ENCODE assay signal across 19 mouse cellular contexts in genomic region chr13:112326977-112327376, GRCm38 (mm10). TPM values are rescaled to one million over a fixed set of nuclear protein-coding genes. Genes with fewer than 3 reads are reported as not detected.
DNase-seq lines count a peak whose midpoint lies in the region; ATAC-seq lines count a peak whose summit lies in the region.
"Had no signal": no experiment of that assay in that cellular context is flagged by ENCODE, and none has a peak within 500 bp of the region (broad histone marks: within the 10 kb centered on the region; RNA-seq: fewer than 3 reads in every experiment).

No protein-coding gene starts in this region.

- no peaks in the 10 kb centered on the region for H3K27me3 ChIP-seq in heart, embryonic 14.5 days (ENCODE audit: control insufficient read depth, insufficient read depth, low read length)
- H3K27me3 ChIP-seq in embryonic facial prominence, embryonic 13.5 days, result no peaks in the 10 kb centered on the region
- H3K27me3 ChIP-seq in embryonic facial prominence, embryonic 14.5 days (replicated peaks; ENCODE audit: control insufficient read depth, insufficient read depth, low read length), result no peaks in the 10 kb centered on the region
- H3K27me3 ChIP-seq in limb, embryonic 13.5 days, result no peaks in the 10 kb centered on the region
- H3K27me3 ChIP-seq: forebrain, embryonic 15.5 days; lung, embryonic 15.5 days; midbrain, embryonic 15.5 days had no signal

- H3K27ac ChIP-seq in heart, embryonic 14.5 days (replicated peaks in 1 of 2; ENCODE audit: control insufficient read depth in 1 of 2, insufficient read depth in 1 of 2, low read depth in 2 of 2, low read length in 2 of 2), result peak overlapping the region; percentile 66 to 72
- H3K27ac ChIP-seq in embryonic facial prominence, embryonic 13.5 days, result peak overlapping the region; percentile 55; the same call in 1 of the 2 replicates
- peak overlapping the region; percentile 46; the same call in 1 of the 2 replicates for H3K27ac ChIP-seq in embryonic facial prominence, embryonic 14.5 days (replicated peaks; ENCODE audit: low read depth, low read length)
- peak overlapping the region; percentile 84 for H3K27ac ChIP-seq in limb, embryonic 13.5 days
- H3K27ac ChIP-seq: forebrain, embryonic 15.5 days; hindbrain, embryonic 14.5 days; left cerebral cortex, adult 2 months; lung, embryonic 15.5 days; midbrain, embryonic 15.5 days had no signal

- DNase-seq in heart, adult 8-10 months (ENCODE audit: low spot score), result no peak
- DNase-seq in embryonic facial prominence, embryonic 14.5 days (ENCODE audit: low spot score), result no peak
- no peak for DNase-seq in adrenal gland, postnatal 14 days
- no peak for DNase-seq in lung, postnatal 25 days (ENCODE audit: low spot score)
- DNase-seq: cerebellum, adult 18-20 months; right cerebral cortex, postnatal 25 days; thymus, adult 18-20 months had no signal

- H3K36me3 ChIP-seq in heart, embryonic 14.5 days (ENCODE audit: control insufficient read depth, insufficient read depth, low read length), result no peaks in the 10 kb centered on the region
- H3K36me3 ChIP-seq in embryonic facial prominence, embryonic 13.5 days, result no peaks in the 10 kb centered on the region
- H3K36me3 ChIP-seq in embryonic facial prominence, embryonic 14.5 days (ENCODE audit: control insufficient read depth, insufficient read depth, low read length), result no peaks in the 10 kb centered on the region
- no peaks in the 10 kb centered on the region for H3K36me3 ChIP-seq in limb, embryonic 13.5 days
- H3K36me3 ChIP-seq: forebrain, embryonic 15.5 days; lung, embryonic 15.5 days; midbrain, embryonic 15.5 days had no signal

- peaks cover 10 to 15% of the 10 kb centered on the region in 2 experiments; a peak in 3 of 4 replicates for H3K4me1 ChIP-seq in heart, embryonic 14.5 days (ENCODE audit: control insufficient read depth in 2 of 2, insufficient read depth in 2 of 2, low read length in 2 of 2)
- H3K4me1 ChIP-seq in embryonic facial prominence, embryonic 13.5 days, result peaks cover 26% of the 10 kb centered on the region
- H3K4me1 ChIP-seq in embryonic facial prominence, embryonic 14.5 days (ENCODE audit: control insufficient read depth, insufficient read depth, low read length), result peaks cover 21% of the 10 kb centered on the region
- H3K4me1 ChIP-seq in limb, embryonic 13.5 days, result peaks cover 70% of the 10 kb centered on the region

- H3K9me3 ChIP-seq in heart, embryonic 14.5 days (ENCODE audit: control insufficient read depth, low read length), result no peaks in the 10 kb centered on the region
- H3K9me3 ChIP-seq in embryonic facial prominence, embryonic 13.5 days, result no peaks in the 10 kb centered on the region
- no peaks in the 10 kb centered on the region for H3K9me3 ChIP-seq in embryonic facial prominence, embryonic 14.5 days (ENCODE audit: control insufficient read depth, low read length)
- no peaks in the 10 kb centered on the region for H3K9me3 ChIP-seq in limb, embryonic 13.5 days
- H3K9me3 ChIP-seq: forebrain, embryonic 15.5 days; lung, embryonic 15.5 days; midbrain, embryonic 15.5 days had no signal

- WGBS in heart, embryonic 14.5 days, result 51% methylated on average over 5 of the region's 5 CpGs
- 89% methylated on average over 5 of the region's 5 CpGs for WGBS in embryonic facial prominence, embryonic 13.5 days
- WGBS in embryonic facial prominence, embryonic 14.5 days, result 72% methylated on average over 5 of the region's 5 CpGs
- 70% methylated on average over 5 of the region's 5 CpGs for WGBS in limb, embryonic 13.5 days

- H3K4me2 ChIP-seq in heart, embryonic 14.5 days (ENCODE audit: low read length), result no peak overlapping the region
- no peak overlapping the region for H3K4me2 ChIP-seq in embryonic facial prominence, embryonic 13.5 days
- H3K4me2 ChIP-seq in embryonic facial prominence, embryonic 14.5 days (ENCODE audit: low read depth, low read length), result no peak overlapping the region
- no peak overlapping the region for H3K4me2 ChIP-seq in limb, embryonic 13.5 days (replicated peaks)
- H3K4me2 ChIP-seq: forebrain, embryonic 15.5 days; hindbrain, embryonic 14.5 days; lung, embryonic 15.5 days; midbrain, embryonic 15.5 days had no signal

- H3K9ac ChIP-seq in heart, embryonic 14.5 days (ENCODE audit: low read length), result no peak overlapping the region
- H3K9ac ChIP-seq in embryonic facial prominence, embryonic 13.5 days, result no peak overlapping the region
- H3K9ac ChIP-seq in embryonic facial prominence, embryonic 14.5 days (ENCODE audit: low read depth, low read length), result no peak overlapping the region
- no peak overlapping the region for H3K9ac ChIP-seq in limb, embryonic 13.5 days
- H3K9ac ChIP-seq: forebrain, embryonic 15.5 days; hindbrain, embryonic 14.5 days; lung, embryonic 15.5 days; midbrain, embryonic 15.5 days had no signal

- H3K4me3 ChIP-seq in heart, embryonic 14.5 days (ENCODE audit: control insufficient read depth in 1 of 2, insufficient read depth in 1 of 2, low read depth in 1 of 2, low read length in 2 of 2), result no peak overlapping the region
- no peak overlapping the region for H3K4me3 ChIP-seq in embryonic facial prominence, embryonic 13.5 days
- no peak overlapping the region for H3K4me3 ChIP-seq in embryonic facial prominence, embryonic 14.5 days (ENCODE audit: low read depth, low read length)
- no peak overlapping the region for H3K4me3 ChIP-seq in limb, embryonic 13.5 days
- H3K4me3 ChIP-seq: forebrain, embryonic 15.5 days; left cerebral cortex, adult 2 months; lung, embryonic 15.5 days; midbrain, embryonic 15.5 days had no signal

- ATAC-seq in heart, embryonic 14.5 days (ENCODE audit: insufficient number of reproducible peaks, insufficient read depth, low FRiP score, low read depth), result peak; percentile 60; the same call in 1 of the 2 replicates
- no peak for ATAC-seq in embryonic facial prominence, embryonic 13.5 days (ENCODE audit: insufficient number of reproducible peaks, insufficient read depth, low FRiP score, low TSS enrichment, low read depth)
- no peak for ATAC-seq in embryonic facial prominence, embryonic 14.5 days (ENCODE audit: low read depth)
- no peak for ATAC-seq in limb, embryonic 13.5 days (ENCODE audit: low FRiP score, low read depth)
- ATAC-seq: CD4-positive, CD25-positive, alpha-beta regulatory T cell, adult 4 months; forebrain, embryonic 15.5 days; midbrain, embryonic 15.5 days had no signal

RNA-seq across cellular contexts. Expression of gene Ankrd55, which starts 38.7 kb away (rescaled TPM):
- 0.08 TPM in 2 replicates for polyA plus RNA-seq in heart, embryonic 14.5 days (2014; fragmentation: Nextera tagmentation; extraction: Ambion mirVana)
- total RNA-seq in heart, adult 8-10 months (2022), result 1 to 10 TPM; 1.6 to 2.7 (median 2.4) TPM
- polyA plus RNA-seq in embryonic facial prominence, embryonic 13.5 days (2015; fragmentation: Nextera tagmentation; extraction: Ambion mirVana), result 1.1 and 1.2 TPM in 2 replicates
- 0.92 and 1.2 TPM in 2 replicates for polyA plus RNA-seq in embryonic facial prominence, embryonic 14.5 days (2014; fragmentation: Nextera tagmentation; extraction: Ambion mirVana)
- 1.8 TPM in 2 replicates for polyA plus RNA-seq in limb, embryonic 13.5 days (2015; fragmentation: Nextera tagmentation; extraction: Ambion mirVana)
- total RNA-seq in adrenal gland, postnatal 14 days (2021), result 3.8 and 4.4 TPM in 2 replicates
- total RNA-seq: common myeloid progenitor, adult 5-6 weeks; megakaryocyte progenitor cell, adult 5-6 weeks; MEL had no signal
- polyA plus RNA-seq: lung, embryonic 15.5 days had no signal
